8 mouse cellular contexts compared by ENCODE assay signal in genomic region chr3:128546416-128547327, GRCm38 (mm10).
DNase-seq lines count a peak whose midpoint lies in the region; ATAC-seq lines count a peak whose summit lies in the region.

No protein-coding gene starts in this region.

- 68% methylated on average over 9 of the region's 9 CpGs for WGBS in heart, embryonic 11.5 days (ENCODE audit: insufficient replicate concordance)
- WGBS in hindbrain, embryonic 16.5 days: 33% methylated on average over 9 of the region's 9 CpGs
- 55% methylated on average over 9 of the region's 9 CpGs for WGBS in liver, embryonic 16.5 days (ENCODE audit: insufficient replicate concordance)

- no peaks in the 10 kb centered on the region for H3K27me3 ChIP-seq in heart, embryonic 11.5 days (ENCODE audit: control insufficient read depth, insufficient read depth, low read length)
- no peaks in the 10 kb centered on the region for H3K27me3 ChIP-seq in hindbrain, embryonic 16.5 days (replicated peaks; ENCODE audit: control insufficient read depth, insufficient read depth, low read length)
- H3K27me3 ChIP-seq in liver, embryonic 16.5 days (ENCODE audit: control insufficient read depth, insufficient read depth, low read depth, low read length): no peaks in the 10 kb centered on the region

- no peak overlapping the region for H3K9ac ChIP-seq in heart, embryonic 11.5 days (ENCODE audit: low read depth, low read length)
- H3K9ac ChIP-seq in hindbrain, embryonic 16.5 days (ENCODE audit: low read depth, low read length): no peak overlapping the region
- H3K9ac ChIP-seq in liver, embryonic 16.5 days (ENCODE audit: low read depth, low read length): no peak overlapping the region

- no peak overlapping the region for H3K4me3 ChIP-seq in heart, embryonic 11.5 days (ENCODE audit: low read depth, low read length)
- no peak overlapping the region for H3K4me3 ChIP-seq in hindbrain, embryonic 16.5 days (ENCODE audit: low read length)
- H3K4me3 ChIP-seq in liver, embryonic 16.5 days (ENCODE audit: low read depth, low read length): no peak overlapping the region

- no peaks in the 10 kb centered on the region for H3K36me3 ChIP-seq in heart, embryonic 11.5 days (ENCODE audit: control insufficient read depth, insufficient read depth, low read length)
- H3K36me3 ChIP-seq in hindbrain, embryonic 16.5 days (ENCODE audit: control insufficient read depth, insufficient read depth, low read length): no peaks in the 10 kb centered on the region
- no peaks in the 10 kb centered on the region for H3K36me3 ChIP-seq in liver, embryonic 16.5 days (ENCODE audit: control insufficient read depth, insufficient read depth)

- DNase-seq in heart, adult 11 months: peak; percentile 92
- DNase-seq in cerebellum, adult 11-12 months: peak; percentile 4
- peak; percentile 66 to 84 for DNase-seq in frontal cortex, adult 2 months (ENCODE audit: extremely low spot score in 1 of 2, low spot score in 1 of 2)
- DNase-seq in right cerebral cortex, adult 18-20 months: peak; percentile 75
- no peak for DNase-seq in thymus, postnatal 14 days

- no peak for ATAC-seq in heart, embryonic 11.5 days (replicated peaks; ENCODE audit: insufficient number of reproducible peaks, low FRiP score, low TSS enrichment)
- peak; percentile 98 for ATAC-seq in hindbrain, embryonic 16.5 days
- 0 out of 2 replicates have a peak, but pooled peaks have one; percentile 32 for ATAC-seq in liver, embryonic 16.5 days (ENCODE audit: low read depth)

- no peaks in the 10 kb centered on the region for H3K4me1 ChIP-seq in heart, embryonic 11.5 days (ENCODE audit: control insufficient read depth, insufficient read depth, low read length)
- peaks cover 2% of the 10 kb centered on the region; the same call in 1 of the 2 replicates for H3K4me1 ChIP-seq in hindbrain, embryonic 16.5 days (ENCODE audit: control insufficient read depth, insufficient read depth, low read depth, low read length)
- no peaks in the 10 kb centered on the region for H3K4me1 ChIP-seq in liver, embryonic 16.5 days (ENCODE audit: control insufficient read depth, low read depth, low read length)

- H3K4me2 ChIP-seq in heart, embryonic 11.5 days: no peak overlapping the region
- peak overlapping the region; percentile 11; the same call in 1 of the 2 replicates for H3K4me2 ChIP-seq in hindbrain, embryonic 16.5 days (ENCODE audit: low read length)
- H3K4me2 ChIP-seq in liver, embryonic 16.5 days (ENCODE audit: low read depth, low read length): no peak overlapping the region

- no peak overlapping the region for H3K27ac ChIP-seq in heart, embryonic 11.5 days (ENCODE audit: low read depth, low read length)
- H3K27ac ChIP-seq in hindbrain, embryonic 16.5 days (ENCODE audit: low read depth, low read length): 0 out of 2 replicates have a peak overlapping the region, but pooled peaks have one; percentile 31
- H3K27ac ChIP-seq in liver, embryonic 16.5 days (ENCODE audit: low read length): no peak overlapping the region

- no peaks in the 10 kb centered on the region for H3K9me3 ChIP-seq in heart, embryonic 11.5 days (replicated peaks; ENCODE audit: control insufficient read depth, low read length)
- no peaks in the 10 kb centered on the region for H3K9me3 ChIP-seq in hindbrain, embryonic 16.5 days (ENCODE audit: control insufficient read depth, low read length)
- H3K9me3 ChIP-seq in liver, embryonic 16.5 days (replicated peaks; ENCODE audit: control insufficient read depth, low read length): no peaks in the 10 kb centered on the region; the same call in 1 of the 2 replicates
